Mouse (Mus musculus): ENCODE data around the gene Inava. TPM values are rescaled to one million over a fixed set of nuclear protein-coding genes. Genes with fewer than 3 reads are reported as not detected.

Inava gene
- polyA plus RNA-seq, 1 experiment: 28.0 TPM

- H3K4me3 ChIP-seq (ENCODE audit: low read depth, low read length): peak overlapping the region; percentile 23; the same call in 1 of the 2 replicates
- H3K9me3 ChIP-seq (replicated peaks; ENCODE audit: control insufficient read depth, insufficient read depth, low read length, poor library complexity, severe bottlenecking): no peaks in the 10 kb centered on the region
- 0 out of 2 replicates have a peak, but pooled peaks cover 8% of the 10 kb centered on the region for H3K36me3 ChIP-seq (ENCODE audit: control insufficient read depth, insufficient read depth, low read length, poor library complexity, severe bottlenecking)
- H3K27me3 ChIP-seq (ENCODE audit: control insufficient read depth, insufficient read depth, low read length, poor library complexity, severe bottlenecking): no peaks in the 10 kb centered on the region
- H3K27ac ChIP-seq (ENCODE audit: insufficient read depth, low read length): peak overlapping the region; percentile 84
- H3K9ac ChIP-seq (ENCODE audit: low read depth, poor library complexity, severe bottlenecking): peak overlapping the region; percentile 9; the same call in 1 of the 2 replicates
- peak; percentile 70 for TF ChIP-seq EP300 (IDR thresholded peaks at IDR 0.05; ENCODE audit: insufficient read depth, low read depth, low read length)
- TF ChIP-seq POLR2A (IDR thresholded peaks at IDR 0.05; ENCODE audit: insufficient read depth, low read length): no peak
- H3K4me1 ChIP-seq (ENCODE audit: control insufficient read depth, insufficient read depth, low read length): peaks cover 7% of the 10 kb centered on the region
These were observed 13.8 kb downstream of the Inava start for GRCm38 (mm10) chr1:136220037-136220871.

GRCm38 (mm10) chr1:136214304-136214703, 19.8 kb downstream of the Inava start:
- no peaks in the 10 kb centered on the region for H3K27me3 ChIP-seq (ENCODE audit: control insufficient read depth, insufficient read depth, low read length, poor library complexity, severe bottlenecking)
- no peak overlapping the region for H3K9ac ChIP-seq (ENCODE audit: low read depth, poor library complexity, severe bottlenecking)
- H3K9me3 ChIP-seq (replicated peaks; ENCODE audit: control insufficient read depth, insufficient read depth, low read length, poor library complexity, severe bottlenecking): no peaks in the 10 kb centered on the region
- no peaks in the 10 kb centered on the region for H3K4me1 ChIP-seq (ENCODE audit: control insufficient read depth, insufficient read depth, low read length)
- H3K36me3 ChIP-seq (ENCODE audit: control insufficient read depth, insufficient read depth, low read length, poor library complexity, severe bottlenecking): peaks cover 7% of the 10 kb centered on the region; the same call in 1 of the 2 replicates
- TF ChIP-seq EP300 (IDR thresholded peaks at IDR 0.05; ENCODE audit: insufficient read depth, low read depth, low read length) (no peak), POLR2A (IDR thresholded peaks at IDR 0.05; ENCODE audit: insufficient read depth, low read length) (no peak), CTCF (IDR thresholded peaks at IDR 0.05; ENCODE audit: low read depth, low read length) (no peak)
- H3K27ac ChIP-seq (ENCODE audit: insufficient read depth, low read length): no peak overlapping the region
- no peak overlapping the region for H3K4me3 ChIP-seq (ENCODE audit: low read depth, low read length)

- Histone ChIP-seq H3K9ac (ENCODE audit: low read depth, poor library complexity, severe bottlenecking) (no peak within 1 kb of the TSS), H3K4me1 (ENCODE audit: control insufficient read depth, insufficient read depth, low read length) (no peaks in the 10 kb centered on the region), H3K27ac (ENCODE audit: insufficient read depth, low read length) (no peak within 1 kb of the TSS), H3K36me3 (ENCODE audit: control insufficient read depth, insufficient read depth, low read length, poor library complexity, severe bottlenecking) (no peaks in the 10 kb centered on the region; the same call in 1 of the 2 replicates), H3K4me3 (ENCODE audit: low read depth, low read length) (no peak within 1 kb of the TSS), H3K27me3 (ENCODE audit: control insufficient read depth, insufficient read depth, low read length, poor library complexity, severe bottlenecking) (no peaks in the 10 kb centered on the region), H3K9me3 (replicated peaks; ENCODE audit: control insufficient read depth, insufficient read depth, low read length, poor library complexity, severe bottlenecking) (no peaks in the 10 kb centered on the region)
- peak; percentile 76 for TF ChIP-seq CTCF (IDR thresholded peaks at IDR 0.05; ENCODE audit: low read depth, low read length)
- no peak for TF ChIP-seq POLR2A (IDR thresholded peaks at IDR 0.05; ENCODE audit: insufficient read depth, low read length)
These were observed 21.3 kb downstream of the Inava start, which contains the start of gene Mroh3 for GRCm38 (mm10) chr1:136212803-136213202. Gene Mroh3, minus strand, starts transcription at chr1:136212828.

GRCm38 (mm10) chr1:136190033-136190432, 44.0 kb downstream of the Inava start:
- Histone ChIP-seq H3K4me1 (ENCODE audit: control insufficient read depth, insufficient read depth, low read length) (no peaks in the 10 kb centered on the region), H3K9me3 (replicated peaks; ENCODE audit: control insufficient read depth, insufficient read depth, low read length, poor library complexity, severe bottlenecking) (no peaks in the 10 kb centered on the region)

GRCm38 (mm10) chr1:136179511-136180001, 54.5 kb downstream of the Inava start:
- Histone ChIP-seq H3K9ac (ENCODE audit: low read depth, poor library complexity, severe bottlenecking) (no peak overlapping the region), H3K4me3 (ENCODE audit: low read depth, low read length) (no peak overlapping the region), H3K27ac (ENCODE audit: insufficient read depth, low read length) (no peak overlapping the region), H3K27me3 (ENCODE audit: control insufficient read depth, insufficient read depth, low read length, poor library complexity, severe bottlenecking) (no peaks in the 10 kb centered on the region), H3K9me3 (replicated peaks; ENCODE audit: control insufficient read depth, insufficient read depth, low read length, poor library complexity, severe bottlenecking) (no peaks in the 10 kb centered on the region), H3K36me3 (ENCODE audit: control insufficient read depth, insufficient read depth, low read length, poor library complexity, severe bottlenecking) (no peaks in the 10 kb centered on the region), H3K4me1 (ENCODE audit: control insufficient read depth, insufficient read depth, low read length) (peaks cover 3% of the 10 kb centered on the region)
- TF ChIP-seq CTCF (IDR thresholded peaks at IDR 0.05; ENCODE audit: low read depth, low read length) (no peak), EP300 (IDR thresholded peaks at IDR 0.05; ENCODE audit: insufficient read depth, low read depth, low read length) (no peak), POLR2A (IDR thresholded peaks at IDR 0.05; ENCODE audit: insufficient read depth, low read length) (no peak)

More at GRCm38 (mm10) chr1:136190033-136190432, 44.0 kb downstream of the Inava start:
- no peaks in the 10 kb centered on the region for H3K27me3 ChIP-seq (ENCODE audit: control insufficient read depth, insufficient read depth, low read length, poor library complexity, severe bottlenecking)
- no peaks in the 10 kb centered on the region for H3K36me3 ChIP-seq (ENCODE audit: control insufficient read depth, insufficient read depth, low read length, poor library complexity, severe bottlenecking)
- TF ChIP-seq CTCF (IDR thresholded peaks at IDR 0.05; ENCODE audit: low read depth, low read length): no peak
- no peak for TF ChIP-seq POLR2A (IDR thresholded peaks at IDR 0.05; ENCODE audit: insufficient read depth, low read length)
- no peak for TF ChIP-seq EP300 (IDR thresholded peaks at IDR 0.05; ENCODE audit: insufficient read depth, low read depth, low read length)
- no peak overlapping the region for H3K4me3 ChIP-seq (ENCODE audit: low read depth, low read length)
- no peak overlapping the region for H3K27ac ChIP-seq (ENCODE audit: insufficient read depth, low read length)
- no peak overlapping the region for H3K9ac ChIP-seq (ENCODE audit: low read depth, poor library complexity, severe bottlenecking)

GRCm38 (mm10) chr1:136178741-136179140, 55.3 kb downstream of the Inava start:
- Histone ChIP-seq H3K4me1 (ENCODE audit: control insufficient read depth, insufficient read depth, low read length) (peaks cover 3% of the 10 kb centered on the region), H3K4me3 (ENCODE audit: low read depth, low read length) (no peak overlapping the region), H3K9me3 (replicated peaks; ENCODE audit: control insufficient read depth, insufficient read depth, low read length, poor library complexity, severe bottlenecking) (no peaks in the 10 kb centered on the region), H3K36me3 (ENCODE audit: control insufficient read depth, insufficient read depth, low read length, poor library complexity, severe bottlenecking) (no peaks in the 10 kb centered on the region), H3K27me3 (ENCODE audit: control insufficient read depth, insufficient read depth, low read length, poor library complexity, severe bottlenecking) (no peaks in the 10 kb centered on the region), H3K9ac (ENCODE audit: low read depth, poor library complexity, severe bottlenecking) (no peak overlapping the region), H3K27ac (ENCODE audit: insufficient read depth, low read length) (no peak overlapping the region)
- peak; percentile 40; the same call in 1 of the 2 replicates for TF ChIP-seq EP300 (IDR thresholded peaks at IDR 0.05; ENCODE audit: insufficient read depth, low read depth, low read length)
- TF ChIP-seq POLR2A (IDR thresholded peaks at IDR 0.05; ENCODE audit: insufficient read depth, low read length): no peak
